ENCODE assay signal across 10 mouse cellular contexts in the genomic region with DNA sequence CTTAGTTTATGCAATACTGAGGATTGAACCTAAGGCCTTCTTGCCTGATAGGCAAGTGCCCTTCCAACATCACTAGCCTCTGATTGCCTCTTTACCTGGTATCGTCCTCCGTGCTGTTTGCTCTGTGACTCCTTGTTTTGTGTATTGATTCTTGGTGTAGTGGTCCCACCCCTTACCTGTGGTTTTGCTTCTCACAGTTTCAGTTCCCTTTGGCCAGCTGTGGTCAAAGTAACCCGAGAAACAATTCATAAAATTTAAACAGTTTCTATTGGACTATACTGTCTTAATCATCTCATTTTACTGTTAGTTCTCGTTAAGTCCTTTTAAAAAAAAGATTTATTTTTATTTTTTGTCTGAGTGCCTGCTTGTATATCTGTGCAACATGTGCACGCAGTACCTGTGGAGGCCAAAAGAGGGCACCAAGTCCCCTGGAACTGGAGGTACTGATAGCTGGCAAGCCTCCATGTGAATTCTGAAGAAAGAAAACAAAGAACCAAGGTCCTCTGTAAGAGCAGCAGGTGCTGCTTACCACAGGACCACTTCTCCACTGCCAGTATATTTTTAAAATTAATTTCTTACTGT.
DNase-seq lines count a peak whose midpoint lies in the region; ATAC-seq lines count a peak whose summit lies in the region.
"Had no signal": no experiment of that assay in that cellular context is flagged by ENCODE, and none has a peak within 500 bp of the region (broad histone marks: within the 10 kb centered on the region; RNA-seq: fewer than 3 reads in every experiment).

No protein-coding gene starts in this region.

- no peak overlapping the region for H3K9ac ChIP-seq in midbrain, embryonic 12.5 days (replicated peaks)
- H3K9ac ChIP-seq: hindbrain, embryonic 15.5 days; neural tube, embryonic 13.5 days had no signal

- 72% methylated on average over 5 of the region's 5 CpGs for WGBS in midbrain, embryonic 12.5 days

- H3K9me3 ChIP-seq in midbrain, embryonic 12.5 days: no peaks in the 10 kb centered on the region
- H3K9me3 ChIP-seq: hindbrain, embryonic 15.5 days; neural tube, embryonic 13.5 days had no signal

- no peak overlapping the region for H3K27ac ChIP-seq in midbrain, embryonic 12.5 days (replicated peaks)
- H3K27ac ChIP-seq: hindbrain, embryonic 15.5 days; neural tube, embryonic 13.5 days had no signal

- no peaks in the 10 kb centered on the region for H3K27me3 ChIP-seq in midbrain, embryonic 12.5 days
- H3K27me3 ChIP-seq: hindbrain, embryonic 15.5 days; neural tube, embryonic 13.5 days had no signal

- DNase-seq in cerebellum, postnatal 10 days: peak; percentile 81 to 88
- no peak for DNase-seq in cerebellum, adult 9-11 months
- DNase-seq in right cerebral cortex, postnatal 10 days (ENCODE audit: low spot score in 2 of 2): peak; percentile 49 to 64
- no peak for DNase-seq in right cerebral cortex, adult 18-20 months
- DNase-seq in kidney, postnatal 36 days: peak; percentile 51 to 76
- DNase-seq in urinary bladder, postnatal 10 days (ENCODE audit: low spot score): no peak

- no peak overlapping the region for H3K4me3 ChIP-seq in midbrain, embryonic 12.5 days
- H3K4me3 ChIP-seq: hindbrain, embryonic 15.5 days; neural tube, embryonic 13.5 days had no signal

- no peaks in the 10 kb centered on the region for H3K36me3 ChIP-seq in midbrain, embryonic 12.5 days
- H3K36me3 ChIP-seq: hindbrain, embryonic 15.5 days; neural tube, embryonic 13.5 days had no signal

- peak; percentile 73 for ATAC-seq in erythroblast, adult 5-6 weeks (replicated peaks; ENCODE audit: low FRiP score, poor library complexity, severe bottlenecking)
- ATAC-seq in midbrain, embryonic 12.5 days (ENCODE audit: low FRiP score, low read depth): peak; percentile 52; the same call in 1 of the 2 replicates

- peaks cover 6% of the 10 kb centered on the region; the same call in 1 of the 2 replicates for H3K4me1 ChIP-seq in midbrain, embryonic 12.5 days
- H3K4me1 ChIP-seq: hindbrain, embryonic 15.5 days; neural tube, embryonic 13.5 days had no signal

- no peak overlapping the region for H3K4me2 ChIP-seq in midbrain, embryonic 12.5 days (replicated peaks)
- H3K4me2 ChIP-seq: hindbrain, embryonic 15.5 days; neural tube, embryonic 13.5 days had no signal

Comparison
In these comparisons a context has a peak if more than half of its experiments do, and no peak if none do; other contexts are left out.
1. DNase-seq: peak in cerebellum, postnatal 10 days (2 of 2), right cerebral cortex, postnatal 10 days (2 of 2) and kidney, postnatal 36 days (2 of 2); none in cerebellum, adult 9-11 months (single experiment), right cerebral cortex, adult 18-20 months (single experiment) and urinary bladder, postnatal 10 days (single experiment).